Mouse (Mus musculus) adrenal gland, adult (tissue): ENCODE measurements around the gene Olfr1395.

Experiments
- DNase-seq, 2 experiments: peaks; one replicate each; pipeline ENCODE4 v3.0.0; 2022 to 2023; ENCODE audit warnings: low spot score in 1 of 2; ENCODE audit not compliant: inconsistent age in 2 of 2

Gene Olfr1395

DNA sequence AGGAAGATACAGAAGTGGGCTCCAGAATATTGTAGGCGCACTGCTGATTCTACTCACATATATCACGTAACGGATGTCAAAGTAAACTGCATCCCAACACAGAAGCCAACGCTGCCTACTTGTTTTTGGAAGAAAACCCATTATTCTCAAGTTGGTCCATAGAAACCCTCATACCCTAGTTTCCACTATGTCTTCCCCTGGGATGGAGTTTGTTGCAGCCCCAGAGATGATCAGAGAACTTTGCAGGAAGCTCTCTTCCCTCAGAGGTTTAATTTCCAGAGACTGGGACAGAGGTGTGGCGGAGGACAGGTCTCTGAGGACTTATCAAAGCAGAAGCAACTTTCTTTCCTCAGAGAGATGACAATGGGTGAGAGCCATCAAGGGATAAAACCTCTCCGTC is at the start of gene Olfr1395:
Olfr1395 (plus strand) TSS at position 301 of the 400 bp plus-strand sequence.
- no peak for DNase-seq

DNA sequence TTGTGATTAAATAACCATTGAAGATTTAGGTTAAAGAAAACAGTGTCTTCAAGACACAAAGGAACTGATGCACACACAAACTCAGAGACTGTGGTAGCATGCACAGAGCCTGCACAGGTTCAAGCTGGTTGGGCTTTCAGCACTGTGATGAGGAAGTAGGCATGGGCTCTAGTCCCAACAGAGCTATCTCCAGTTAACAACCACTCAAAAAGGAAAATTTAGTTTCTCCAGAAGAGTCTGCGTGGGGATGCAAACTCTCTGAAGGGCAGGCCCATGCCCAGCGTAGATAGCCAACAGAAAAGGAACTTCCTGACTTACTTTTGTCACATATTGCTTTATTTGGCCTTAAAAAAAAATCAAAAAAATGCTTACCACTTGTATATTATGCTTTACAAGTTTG is 49.3 kb upstream of the Olfr1395 start:
- no peak for DNase-seq

DNA sequence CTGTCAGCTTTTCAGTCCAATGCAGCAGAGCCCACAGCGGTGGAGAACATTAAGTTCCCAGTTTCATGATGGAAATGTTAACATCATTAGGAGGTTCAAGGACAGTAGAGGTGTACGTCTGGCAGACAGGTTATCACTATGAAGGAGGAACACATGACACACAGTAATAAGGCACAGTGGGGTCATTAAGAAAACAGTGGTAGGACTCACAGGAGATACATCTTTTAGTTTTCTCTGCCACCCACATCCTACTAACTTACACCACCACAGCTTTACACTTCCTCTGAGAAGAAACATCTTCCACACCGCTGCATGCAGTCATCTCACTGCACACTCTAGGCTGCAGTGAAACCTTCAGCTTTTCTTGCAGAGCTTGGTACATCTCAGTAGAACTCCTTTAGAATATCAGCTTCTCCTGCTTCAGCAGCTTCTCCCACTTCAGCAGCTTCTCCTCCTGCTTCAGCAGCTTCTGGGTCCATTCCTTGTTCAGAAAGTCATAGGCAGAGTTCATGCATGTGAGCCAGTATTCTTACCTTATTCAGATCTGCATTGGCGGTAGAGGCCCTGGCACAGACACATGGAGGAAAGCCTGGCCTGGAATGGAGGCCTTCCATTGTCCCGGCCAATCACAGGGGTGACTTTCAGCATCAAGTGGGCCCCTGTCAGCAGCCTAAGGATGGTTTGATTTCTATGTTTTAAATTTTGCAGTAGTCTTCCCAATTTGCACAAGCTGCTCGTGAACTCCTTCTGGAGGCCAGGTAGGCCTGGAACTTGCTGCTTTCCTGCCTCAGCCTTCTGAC is 48.0 kb upstream of the Olfr1395 start:
- DNase-seq: no peak

DNA sequence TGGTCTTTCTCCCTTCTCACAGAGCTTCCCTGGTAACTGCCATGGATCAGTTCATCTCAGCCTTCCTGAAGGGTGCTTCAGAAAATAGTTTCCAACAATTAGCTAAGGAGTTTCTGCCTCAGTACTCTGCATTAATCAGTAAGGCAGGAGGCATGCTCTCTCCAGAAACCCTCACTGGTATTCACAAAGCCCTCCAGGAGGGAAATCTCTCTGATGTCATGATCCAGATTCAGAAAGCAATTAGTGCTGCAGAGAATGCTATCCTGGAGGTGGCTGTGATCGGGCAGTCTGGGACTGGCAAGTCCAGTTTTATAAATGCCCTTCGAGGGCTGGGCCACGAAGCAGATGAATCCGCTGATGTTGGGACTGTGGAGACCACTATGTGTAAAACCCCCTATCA is 46.7 kb upstream of the Olfr1395 start:
- DNase-seq: no peak

DNA sequence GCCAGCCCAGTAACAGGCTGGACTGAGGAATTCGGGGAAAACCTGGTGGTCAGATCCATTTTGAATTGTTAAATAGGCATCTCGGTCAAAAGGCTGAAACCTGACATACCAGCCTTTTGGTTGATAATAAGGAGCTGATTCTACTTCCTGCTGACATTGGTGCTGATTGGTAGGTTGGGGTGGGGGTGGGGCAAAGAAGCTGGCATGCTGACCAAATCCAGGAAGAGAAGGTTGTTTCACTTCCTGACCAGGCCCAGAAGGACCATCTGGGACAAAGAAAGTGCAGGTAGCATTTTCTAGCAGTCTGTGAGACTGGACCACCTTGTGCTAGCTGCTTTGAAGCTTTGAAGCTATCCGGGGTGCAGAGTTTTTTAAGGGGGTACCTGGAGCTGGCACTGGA is 41.7 kb upstream of the Olfr1395 start:
- DNase-seq: no peak

DNA sequence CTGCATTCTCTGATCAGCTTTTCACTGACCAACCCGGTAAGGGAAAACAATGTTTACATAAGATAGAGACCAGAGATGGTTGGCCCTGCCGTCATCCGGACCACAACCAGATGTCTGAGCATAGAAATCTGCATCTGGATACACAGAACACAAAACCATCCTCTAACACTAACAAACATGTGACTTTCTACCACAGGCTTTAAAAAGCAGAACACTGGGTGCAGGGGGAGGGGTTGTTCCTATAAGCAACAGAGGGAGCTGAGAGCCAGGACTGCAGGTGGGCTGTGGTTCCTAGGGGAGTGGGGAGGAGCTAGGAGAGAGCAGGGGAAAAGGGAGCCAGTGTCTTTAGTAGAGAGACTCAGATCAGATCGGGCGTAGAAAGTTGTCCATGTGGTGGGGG is 40.6 kb upstream of the Olfr1395 start:
- DNase-seq: no peak

DNA sequence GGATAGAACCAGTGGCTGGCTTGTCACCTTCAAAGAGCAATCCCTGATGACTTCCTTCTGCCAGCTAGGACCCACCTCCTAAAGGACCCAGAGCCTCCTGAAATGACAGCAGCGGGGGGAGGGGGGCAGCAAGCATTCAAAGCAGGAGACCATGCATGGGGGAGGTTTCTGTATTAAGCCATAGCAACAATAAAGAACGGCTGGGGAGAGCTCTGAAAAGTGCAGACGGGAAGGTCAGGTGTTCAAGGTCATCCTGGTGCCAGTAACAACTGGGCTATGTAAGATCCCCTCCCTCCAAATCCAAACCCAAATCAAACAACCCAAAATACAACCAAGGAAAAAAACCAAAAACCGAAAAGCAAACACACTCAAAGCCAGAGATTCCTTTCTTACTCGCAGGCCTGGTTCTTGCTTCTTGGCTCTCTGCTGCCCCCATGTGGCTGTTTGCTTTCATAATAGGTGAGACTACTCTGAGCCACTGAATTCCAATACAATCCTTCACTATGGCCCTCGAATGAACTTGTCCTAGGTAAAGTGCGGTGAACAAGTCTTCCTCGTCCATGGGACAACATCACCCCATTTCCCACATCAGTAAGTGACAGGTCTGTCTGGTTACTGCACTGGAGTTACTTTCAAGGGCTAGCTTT is 38.9 kb upstream of the Olfr1395 start:
- DNase-seq: peak; percentile 83 to 95

DNA sequence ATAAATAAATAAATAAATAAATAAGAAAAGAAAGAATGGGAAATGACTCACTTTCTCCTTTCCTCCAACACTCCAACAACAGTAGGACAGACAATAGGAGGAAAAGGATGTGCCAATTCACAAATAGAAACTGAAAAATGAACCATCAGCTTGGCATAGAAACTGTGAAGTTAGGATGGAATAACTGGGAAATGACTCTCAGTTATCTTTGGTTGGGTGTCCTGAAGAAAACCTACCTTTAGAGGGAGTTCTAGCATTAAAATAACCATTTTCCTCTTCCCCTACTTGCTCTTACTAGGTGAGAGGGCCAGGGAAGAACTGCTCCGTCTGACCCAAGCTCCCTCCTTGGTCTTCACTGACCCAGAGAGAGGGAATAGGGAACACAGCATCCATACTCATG is 36.3 kb upstream of the Olfr1395 start:
- DNase-seq: peak in 1 of 2 experiments; percentile 47

DNA sequence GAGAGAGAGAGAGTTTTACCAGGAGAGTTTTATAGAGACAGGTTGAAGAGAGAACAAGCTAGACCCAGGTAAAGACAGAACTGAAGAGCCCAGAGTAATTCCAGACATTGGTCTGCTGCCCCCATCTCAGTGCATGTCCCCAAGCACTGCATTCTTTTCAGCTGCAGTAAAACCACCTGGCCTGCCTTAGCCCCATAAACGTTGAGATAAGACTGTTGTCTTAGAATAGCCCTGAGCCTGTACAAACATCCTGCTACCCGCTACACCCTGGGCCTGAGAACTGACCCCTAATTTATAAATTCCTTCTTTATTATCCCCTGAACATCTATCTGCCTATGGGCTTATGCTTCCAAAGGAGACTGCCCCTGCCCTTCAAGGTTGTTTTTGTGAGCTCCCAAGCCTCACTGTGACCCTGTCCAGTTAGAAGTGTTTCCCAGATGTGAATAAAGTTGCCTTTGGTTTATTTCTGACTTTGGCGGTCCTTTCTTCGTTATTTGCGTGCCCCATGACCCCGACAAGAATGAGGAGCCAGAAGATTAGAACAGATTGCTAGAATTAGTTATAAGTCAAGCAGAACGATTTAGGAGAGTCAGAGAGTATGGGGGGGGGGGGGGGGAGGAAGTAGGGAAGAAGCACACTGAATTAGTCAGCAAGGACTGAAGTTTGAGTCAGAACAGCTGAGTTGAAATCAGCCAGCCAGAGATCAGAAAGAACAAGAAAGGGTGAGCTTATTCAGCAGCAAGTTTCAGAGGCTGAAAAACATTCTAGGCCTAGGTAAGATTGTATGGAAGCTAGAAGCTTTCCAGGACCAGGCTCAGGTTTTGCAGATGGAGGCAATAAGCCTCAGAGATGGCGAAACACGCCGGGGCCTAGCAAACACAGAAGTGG is 34.2 kb upstream of the Olfr1395 start:
- DNase-seq: peak in 1 of 2 experiments; percentile 63

DNA sequence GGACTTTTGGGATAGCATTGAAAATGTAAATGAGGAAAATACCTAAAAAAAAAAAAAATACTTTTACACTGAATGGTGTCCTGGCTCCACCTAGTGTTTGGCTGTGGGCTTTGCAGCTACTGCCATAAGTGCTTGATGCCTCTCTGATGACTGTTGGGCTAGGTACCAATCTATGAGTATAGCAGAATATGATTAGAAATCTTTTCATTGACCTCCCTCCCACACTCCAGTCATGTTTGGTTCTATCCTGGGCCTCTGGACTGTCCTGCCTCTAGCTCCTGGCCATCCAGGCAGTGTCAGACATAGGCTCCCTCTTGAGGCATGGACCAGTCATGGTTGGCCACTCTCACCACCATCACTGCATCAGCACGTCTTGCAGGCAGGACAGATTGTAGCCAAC is 33.2 kb upstream of the Olfr1395 start:
- DNase-seq: peak in 1 of 2 experiments; percentile 68

DNA sequence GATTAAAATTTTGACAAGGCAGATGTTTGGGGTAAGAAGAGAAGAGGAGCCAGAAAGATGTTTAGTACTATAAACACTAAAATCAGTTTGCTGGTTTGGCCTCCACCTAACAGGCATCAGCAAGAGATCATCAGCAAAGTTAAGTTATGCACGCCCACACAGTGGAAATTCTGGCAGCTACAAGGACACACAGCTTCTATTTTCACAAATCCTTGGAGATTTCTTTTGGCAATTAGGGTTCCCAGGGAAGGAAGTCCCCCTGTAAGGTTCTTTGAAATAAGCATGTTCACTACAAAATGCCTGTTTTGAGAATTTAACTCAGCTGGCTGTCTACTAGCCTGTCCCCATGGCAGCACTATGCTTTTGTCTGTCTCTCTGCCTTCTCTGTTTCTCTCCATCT is 31.1 kb upstream of the Olfr1395 start:
- DNase-seq: no peak

DNA sequence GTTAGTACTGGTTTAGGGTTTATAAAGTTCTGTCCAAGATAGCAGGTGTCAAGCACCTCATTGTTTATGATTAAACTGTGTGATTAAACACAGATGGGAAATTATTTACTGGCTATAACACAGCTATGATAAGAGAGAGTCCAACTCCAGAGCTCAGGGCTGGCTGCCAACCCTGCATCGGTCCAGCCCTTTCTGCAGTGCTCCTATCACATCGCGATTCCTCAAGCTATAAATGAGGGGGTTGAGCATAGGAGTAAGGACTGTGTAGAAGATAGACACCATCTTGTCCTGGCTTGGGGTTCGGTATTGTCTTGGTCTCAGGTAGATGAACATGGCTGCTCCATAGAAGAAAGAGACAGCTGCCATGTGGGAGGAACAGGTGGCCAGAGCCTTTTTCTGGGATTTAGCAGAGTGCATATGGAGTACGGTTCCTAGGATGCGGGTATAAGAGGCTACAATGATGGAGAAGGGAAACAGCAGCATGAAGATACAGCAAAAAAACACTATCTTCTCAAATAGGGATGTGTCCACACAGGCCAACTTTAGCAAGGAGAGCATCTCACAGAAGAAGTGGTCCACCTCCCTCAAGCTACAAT is 29.4 kb upstream of the Olfr1395 start:
- no peak for DNase-seq

DNA sequence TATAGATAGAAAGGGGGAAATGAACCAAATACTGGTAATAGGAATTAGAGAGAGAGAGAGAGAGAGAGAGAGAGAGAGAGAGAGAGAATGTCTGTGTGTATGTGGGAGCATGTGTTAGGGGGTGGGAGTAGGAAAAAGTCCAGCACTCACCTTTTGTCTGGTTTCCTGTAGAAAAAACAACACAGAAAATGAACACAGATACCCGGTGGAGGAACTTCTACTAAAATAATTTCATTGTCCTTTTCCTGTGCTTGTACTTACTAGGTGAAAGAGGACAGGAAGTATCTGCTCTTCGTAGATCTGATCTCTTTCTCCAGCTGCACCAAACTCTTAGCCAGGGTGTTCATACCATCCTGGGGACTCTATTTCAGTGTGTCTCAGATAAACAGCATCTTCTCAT is 27.9 kb upstream of the Olfr1395 start:
- no peak for DNase-seq

DNA sequence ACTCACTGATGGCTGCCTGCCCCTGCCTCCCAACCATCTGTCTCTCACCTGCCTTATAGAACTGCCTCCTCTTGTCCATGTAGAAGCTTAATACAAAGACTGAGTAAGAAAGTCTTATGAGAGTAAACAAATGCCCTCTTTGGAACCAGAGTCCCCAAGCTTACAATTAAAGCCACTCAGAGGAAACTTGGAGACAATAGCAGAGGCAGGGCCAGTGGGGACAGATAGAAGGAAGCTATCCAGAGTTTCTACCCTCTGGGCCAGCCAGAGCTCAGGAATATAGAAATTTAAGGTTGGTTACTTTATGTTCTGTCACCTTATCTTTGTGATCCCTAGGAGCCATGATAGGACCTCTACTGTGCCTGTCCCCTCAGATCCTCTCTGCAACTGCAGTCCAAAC is 27.3 kb upstream of the Olfr1395 start, which contains the start of gene Olfr1396:
Olfr1396 (minus strand) TSS at position 101 of the 400 bp plus-strand sequence.
- DNase-seq: no peak

DNA sequence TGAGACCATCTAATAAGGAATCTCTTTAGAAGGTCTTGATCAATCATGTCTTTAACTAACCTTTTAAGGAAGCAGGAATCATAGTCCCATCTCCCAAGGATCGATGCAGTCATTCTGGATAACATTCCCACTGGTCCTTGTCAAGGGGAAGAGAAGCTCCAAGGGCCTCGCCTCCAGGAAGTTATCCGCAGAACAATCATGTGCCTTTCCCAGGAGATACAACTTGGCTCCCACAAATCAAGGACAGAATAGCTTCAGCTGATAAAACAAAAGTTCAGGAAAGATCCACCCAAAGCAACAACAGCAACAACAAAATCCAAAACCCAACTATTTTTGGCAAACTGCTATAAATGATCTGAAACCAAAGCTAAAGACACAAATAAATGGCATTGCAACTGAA is 22.4 kb upstream of the Olfr1395 start:
- DNase-seq: no peak

DNA sequence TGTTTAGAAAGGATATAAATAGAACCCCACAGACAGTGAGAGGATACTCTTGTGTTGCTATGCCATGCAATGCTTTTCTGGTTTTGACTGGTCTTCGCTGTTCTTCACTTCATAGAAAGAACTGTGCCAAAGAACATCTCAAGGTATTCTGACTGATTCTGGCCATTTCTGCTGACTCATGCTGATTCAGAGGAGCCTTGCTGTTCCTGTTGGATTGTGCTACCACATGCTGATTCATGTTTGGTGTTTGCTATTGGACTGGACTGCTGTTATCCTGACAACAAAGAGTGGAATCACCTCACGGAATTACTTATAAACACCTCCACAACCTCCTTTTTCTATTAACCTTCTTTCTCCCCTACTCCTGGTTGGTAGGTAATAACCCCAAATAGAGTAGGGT is 17.9 kb upstream of the Olfr1395 start:
- no peak for DNase-seq

DNA sequence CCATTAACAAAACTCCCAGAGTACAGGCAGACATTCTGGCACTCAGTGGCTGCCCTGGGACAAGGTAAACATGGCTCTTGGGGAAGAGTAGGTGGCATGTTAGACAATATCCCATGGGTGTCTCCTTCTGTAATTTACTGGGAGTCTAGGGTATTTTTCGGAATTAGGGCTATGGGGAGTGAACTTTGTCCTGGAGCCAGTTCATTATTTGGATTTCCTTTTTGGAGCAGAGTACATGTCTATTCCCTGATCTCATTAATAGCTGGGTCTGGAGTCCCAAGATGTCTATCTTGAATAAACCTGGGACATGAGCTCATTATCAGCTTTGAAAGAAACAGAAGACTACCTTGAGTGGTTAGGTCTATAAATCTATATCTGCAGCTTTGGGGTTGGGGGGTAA is 12.0 kb downstream of the Olfr1395 start, which contains the start of gene Olfr1394:
Olfr1394 (plus strand) TSS at position 301 of the 400 bp plus-strand sequence.
- DNase-seq: no peak

DNA sequence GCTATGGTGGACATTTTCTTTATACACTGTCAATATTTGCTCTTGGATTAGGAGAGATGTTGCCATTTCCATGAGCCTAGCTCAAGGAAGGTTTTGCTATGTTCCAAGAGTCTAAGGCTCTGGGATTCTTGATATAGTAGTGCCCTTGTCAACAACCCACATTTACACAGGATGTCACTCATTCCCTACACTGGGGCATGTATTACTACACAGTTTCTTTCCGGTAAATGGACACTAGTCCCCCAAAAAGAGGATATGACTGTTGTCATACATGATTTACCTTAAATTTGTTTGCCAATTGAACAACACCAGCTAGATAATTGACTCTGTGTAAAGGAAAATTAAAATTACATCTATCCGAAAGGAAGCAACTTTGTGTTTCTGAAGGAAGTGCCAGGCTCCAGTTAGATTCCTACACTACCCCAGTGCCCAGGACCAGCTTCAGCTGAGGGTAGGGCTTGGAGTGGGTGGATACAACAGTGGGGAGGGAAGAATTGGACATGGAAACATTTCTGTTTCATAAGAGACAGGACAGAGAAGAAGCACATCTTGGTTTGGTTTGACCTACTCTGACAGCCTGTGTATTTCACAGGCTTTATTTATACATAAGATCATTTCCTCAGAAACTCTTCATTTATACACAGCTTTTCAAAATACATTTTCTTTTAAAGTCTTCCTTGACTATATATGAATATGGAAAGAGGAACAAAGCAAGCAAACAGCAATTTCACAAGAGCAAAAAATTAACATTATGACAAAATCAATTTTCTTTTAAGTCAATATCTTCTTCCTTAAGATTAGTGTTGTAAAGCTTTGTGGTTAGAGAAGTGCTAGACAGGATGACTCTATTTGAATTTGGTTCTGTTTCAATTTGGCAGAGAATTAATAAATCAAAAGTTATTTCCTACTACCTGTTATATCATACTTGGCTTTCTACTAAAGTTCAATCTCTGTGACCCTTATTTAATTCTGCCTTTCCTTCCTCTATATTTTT is 15.0 kb downstream of the Olfr1395 start:
- no peak for DNase-seq

DNA sequence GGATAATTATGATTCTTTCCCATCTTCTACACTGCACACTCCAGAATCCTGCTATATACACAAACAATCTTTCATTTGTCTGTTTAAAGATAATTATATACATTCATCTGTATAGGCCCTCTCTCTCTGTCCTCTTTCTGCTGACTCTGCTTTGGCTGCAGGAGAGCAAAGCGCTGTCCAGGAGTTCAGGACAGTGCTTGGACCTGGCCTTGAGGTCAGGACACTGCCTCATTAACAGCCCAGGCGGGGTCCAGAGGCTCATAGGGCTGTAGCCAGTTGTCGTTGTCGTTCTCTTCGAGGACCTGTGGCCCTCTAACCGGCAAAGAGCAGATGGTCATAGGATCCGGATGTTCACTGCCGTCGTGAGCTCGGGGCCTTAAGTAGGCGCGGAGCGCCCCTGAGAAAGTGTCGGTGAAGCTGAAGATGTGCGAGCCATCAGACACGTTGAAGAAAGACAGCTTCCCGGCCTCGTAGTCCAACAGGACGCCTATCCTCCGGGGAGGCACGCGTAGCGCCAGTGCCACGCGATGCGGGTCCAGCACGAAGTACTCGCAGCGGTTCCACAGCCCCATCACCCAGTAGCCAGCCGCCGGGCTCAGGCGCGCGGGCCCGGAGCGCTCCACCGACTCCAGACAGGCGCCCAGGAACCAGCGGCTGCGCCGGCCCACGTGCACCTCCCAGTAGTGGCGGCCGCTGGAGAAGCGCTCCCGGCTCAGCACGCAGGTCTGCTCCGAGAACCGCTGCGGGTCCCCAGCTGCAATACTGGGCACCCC is 27.0 kb downstream of the Olfr1395 start:
- DNase-seq: peak in 1 of 2 experiments; percentile 9
